Mouse (Mus musculus): ENCODE measurements around the gene Lancl1.

- TF ChIP-seq CTCF (IDR thresholded peaks at IDR 0.05; ENCODE audit: low read depth, low read length) (no peak), POLR2A (IDR thresholded peaks at IDR 0.05; ENCODE audit: insufficient read depth, low read length) (no peak)
Observed at GRCm38 (mm10) chr1:66985906-66986305, 52.8 kb downstream of the Lancl1 start.
